Mouse (Mus musculus) lung, postnatal 4 days (tissue): ENCODE measurements at regions not wholly inside any gene's neighbourhood (a gene's known extent, or its start where the extent isn't known, plus 50 kb on each side); places are given as distances from the start of the nearest gene placed in this dataset.

Experiments used
- DNase-seq, 2 experiments: peaks; one replicate each; pipeline ENCODE4 v3.0.0; 2021

DNA sequence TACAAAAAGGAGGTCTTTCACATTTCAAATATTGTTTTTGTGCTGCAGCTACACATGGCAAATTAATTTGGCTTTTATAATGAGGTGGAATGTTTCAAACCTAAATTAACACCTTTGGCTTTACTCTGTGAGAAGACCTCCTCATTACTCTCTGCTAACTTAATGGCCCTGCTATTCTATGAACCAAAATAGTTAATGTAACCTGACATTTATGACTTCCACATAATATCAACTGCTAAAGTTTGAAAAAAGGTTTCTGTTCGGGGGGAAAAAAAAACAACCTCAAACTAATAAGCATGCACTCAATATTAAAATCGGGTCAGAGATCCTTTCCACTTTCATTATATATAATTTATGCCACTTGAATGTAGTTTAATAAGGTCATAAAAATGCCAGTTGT lies 197.2 kb upstream of the Cep162 start:
- no peak for DNase-seq

DNA sequence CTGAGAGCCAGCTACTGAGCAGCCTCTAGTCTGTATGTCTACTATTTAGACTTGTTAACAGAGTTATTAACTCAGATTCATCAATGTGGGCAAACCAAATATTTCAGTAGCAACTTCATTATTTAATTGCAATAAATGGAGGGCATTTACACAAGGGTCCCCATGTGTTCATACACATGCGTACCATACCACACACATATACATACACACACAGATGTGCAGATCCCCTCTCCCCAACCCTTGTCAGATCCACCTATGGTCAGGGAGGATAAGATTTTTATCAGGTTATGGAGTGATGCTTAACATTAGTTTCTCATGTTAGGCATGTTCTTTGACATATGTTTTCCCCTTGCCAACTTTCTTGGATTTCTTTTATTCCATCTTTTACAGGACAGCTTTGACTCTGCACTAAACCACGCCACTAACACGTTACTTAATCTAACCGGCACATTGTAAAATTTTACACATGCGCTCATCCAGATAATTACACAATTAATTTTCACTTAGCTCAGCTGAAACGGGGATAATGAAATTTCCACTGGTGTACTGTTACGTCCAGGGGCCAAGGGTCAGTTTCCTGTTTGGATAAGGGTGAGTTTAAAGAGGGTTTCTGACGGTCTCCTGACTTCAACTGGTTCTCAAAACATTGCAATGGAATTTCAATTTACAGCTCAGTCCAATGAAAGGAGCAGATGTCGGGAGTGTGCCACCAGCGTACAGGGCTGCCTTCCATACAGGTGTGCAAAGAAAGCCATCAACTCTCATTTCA lies 188.3 kb upstream of the Cep162 start:
- DNase-seq = no peak

DNA sequence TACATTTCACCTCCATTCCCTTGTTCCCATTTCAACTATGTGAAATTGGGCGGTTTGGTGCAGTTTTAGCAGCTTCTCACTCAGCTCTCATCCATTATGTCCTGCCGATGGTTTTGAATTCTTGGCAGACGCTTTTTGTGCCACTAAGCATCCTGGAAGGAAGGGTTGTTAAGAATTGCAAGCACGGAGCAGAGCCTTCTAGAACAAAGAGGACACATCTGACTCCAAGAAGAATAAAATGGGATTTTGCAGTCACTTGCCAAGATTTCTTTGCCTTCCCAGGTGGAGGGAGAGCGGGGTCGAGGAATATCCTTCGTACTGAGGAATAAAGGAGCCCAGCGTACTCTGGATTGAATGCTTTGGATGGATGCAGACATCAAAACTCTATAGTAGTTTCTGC lies 176.7 kb upstream of the Cep162 start:
- no peak for DNase-seq

DNA sequence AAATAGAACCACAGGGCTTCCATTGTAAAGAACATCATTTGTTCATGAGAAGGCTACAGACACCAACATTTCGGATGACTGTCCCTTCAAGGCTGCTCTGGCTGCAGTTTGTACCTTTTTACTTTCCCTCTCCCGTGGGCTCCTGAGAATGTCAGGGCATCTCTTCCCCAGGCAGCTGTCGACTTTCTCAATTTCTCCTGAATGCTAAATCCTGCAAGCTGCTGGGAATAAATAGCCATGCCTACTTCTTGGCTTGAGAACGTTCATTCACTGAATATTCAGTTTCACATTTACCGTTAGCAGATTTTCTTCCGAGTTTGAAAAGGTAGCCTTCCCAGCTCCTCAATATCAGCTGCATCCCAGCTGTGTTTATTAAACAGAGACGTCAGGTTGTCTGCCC lies 176.2 kb upstream of the Cep162 start:
- no peak for DNase-seq

DNA sequence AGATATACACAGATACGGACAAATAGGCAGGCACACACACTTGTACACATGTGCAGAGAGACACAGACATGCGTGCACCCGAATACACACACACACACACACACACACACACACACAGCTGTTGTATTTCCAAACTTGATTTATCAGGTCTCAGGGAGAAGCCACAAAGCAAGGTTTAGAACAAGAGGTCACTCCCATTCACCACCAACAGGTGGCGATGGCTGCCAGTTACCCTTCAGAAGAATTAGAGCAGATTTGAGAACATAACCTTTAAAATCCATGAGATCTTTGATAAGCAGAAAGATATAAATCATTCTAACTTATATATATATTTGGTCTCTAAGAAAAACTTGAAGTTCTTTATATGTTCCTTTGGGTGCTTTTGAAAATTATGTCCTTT lies 169.9 kb upstream of the Cep162 start:
- peak in 1 of 2 experiments; percentile 23 for DNase-seq

DNA sequence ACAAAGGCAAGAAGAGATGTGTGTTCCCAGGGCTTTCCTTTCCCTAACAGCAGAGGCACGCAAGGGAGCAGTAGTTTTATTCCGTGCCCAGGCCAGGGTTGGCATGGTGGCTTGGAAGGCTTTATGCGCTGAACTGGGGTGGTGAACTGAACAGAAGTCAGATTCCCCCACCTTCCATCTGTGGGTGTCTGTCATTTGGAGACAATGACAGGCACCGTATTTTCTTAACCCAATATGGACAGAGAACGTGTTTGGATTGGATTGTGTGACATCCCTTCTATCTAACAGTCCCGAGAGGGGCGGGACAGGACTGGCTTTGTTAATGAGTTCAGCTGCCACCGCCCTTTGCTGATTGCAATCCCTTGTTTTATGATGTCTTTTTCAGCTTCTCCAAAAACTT lies 165.8 kb upstream of the Cep162 start:
- no peak for DNase-seq

DNA sequence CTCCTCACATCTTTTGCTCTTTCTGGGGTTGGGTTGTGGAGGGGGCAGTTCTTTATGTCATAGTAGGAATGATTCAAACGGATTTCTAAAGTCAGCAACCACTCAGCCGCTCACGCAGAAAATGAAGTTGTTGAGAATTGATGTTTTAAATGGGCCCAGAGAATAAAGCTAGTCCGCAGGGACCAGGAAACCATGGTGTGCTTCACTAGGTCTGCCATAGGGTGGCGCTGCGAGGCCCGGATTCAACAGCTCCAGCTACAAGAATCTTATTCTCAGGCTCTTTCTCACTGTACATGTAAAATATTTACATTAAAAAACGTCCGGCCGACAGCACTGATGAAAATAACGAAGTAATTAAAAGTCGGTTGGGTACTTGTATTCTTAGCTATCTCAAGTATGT lies 164.0 kb upstream of the Cep162 start:
- peak; percentile 30 to 43 for DNase-seq

DNA sequence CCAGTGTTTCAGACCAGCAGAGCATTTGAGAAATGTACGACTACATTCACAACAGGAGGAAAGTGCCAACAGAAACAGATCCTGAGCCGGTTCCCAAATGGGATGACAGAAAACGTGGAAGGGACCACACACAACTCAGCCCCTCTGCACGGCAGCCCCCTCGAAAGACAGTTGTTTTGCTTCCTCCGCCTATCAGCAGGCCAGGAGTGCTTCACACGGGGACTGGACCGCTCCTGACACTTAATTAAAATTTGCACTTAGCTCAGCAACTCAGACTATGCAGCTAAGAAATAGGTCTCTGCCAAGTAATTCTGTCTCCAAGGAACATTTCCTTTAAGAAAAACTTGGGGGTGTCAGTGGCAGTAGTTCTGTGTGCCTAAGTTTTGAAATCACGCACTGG lies 157.6 kb upstream of the Cep162 start:
- DNase-seq = no peak

DNA sequence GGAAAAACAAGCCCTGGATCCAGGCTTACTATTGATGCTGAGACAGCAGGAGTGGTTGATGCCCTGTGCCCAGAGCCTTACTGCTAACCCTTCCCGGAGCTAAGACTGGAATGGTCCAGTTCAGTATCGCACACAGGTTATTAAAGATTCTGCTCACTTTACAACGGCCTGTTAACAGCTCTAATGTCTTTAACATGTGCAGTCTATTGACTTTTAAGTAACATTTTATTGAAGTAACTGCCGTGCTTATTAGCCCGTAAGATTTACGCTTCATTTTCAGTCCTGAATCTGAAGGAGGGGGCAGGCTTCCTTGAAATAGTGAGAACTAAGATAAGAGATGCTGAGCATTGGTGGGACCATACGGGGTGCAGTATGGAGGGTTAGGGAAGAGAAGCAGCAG lies 155.7 kb upstream of the Cep162 start:
- DNase-seq = no peak

DNA sequence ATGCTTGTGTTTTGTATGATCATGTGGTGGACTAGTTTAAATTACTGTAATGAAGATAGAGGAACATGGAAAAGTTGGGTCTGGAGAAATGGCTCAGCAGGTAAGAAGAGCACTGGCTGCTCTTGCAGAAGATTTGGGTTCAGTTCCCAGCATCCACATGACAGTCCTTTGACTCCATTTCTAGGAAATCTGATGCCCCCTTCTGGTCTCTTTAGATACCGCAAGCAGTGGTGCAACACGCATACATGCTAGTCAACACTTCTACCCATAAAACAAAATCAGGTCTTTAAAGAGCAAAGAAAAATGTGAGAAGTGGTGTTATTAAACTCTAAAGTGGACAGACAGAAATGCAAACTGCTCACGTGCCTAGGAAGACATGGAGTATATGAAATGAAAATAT lies 154.4 kb upstream of the Cep162 start:
- DNase-seq = no peak

DNA sequence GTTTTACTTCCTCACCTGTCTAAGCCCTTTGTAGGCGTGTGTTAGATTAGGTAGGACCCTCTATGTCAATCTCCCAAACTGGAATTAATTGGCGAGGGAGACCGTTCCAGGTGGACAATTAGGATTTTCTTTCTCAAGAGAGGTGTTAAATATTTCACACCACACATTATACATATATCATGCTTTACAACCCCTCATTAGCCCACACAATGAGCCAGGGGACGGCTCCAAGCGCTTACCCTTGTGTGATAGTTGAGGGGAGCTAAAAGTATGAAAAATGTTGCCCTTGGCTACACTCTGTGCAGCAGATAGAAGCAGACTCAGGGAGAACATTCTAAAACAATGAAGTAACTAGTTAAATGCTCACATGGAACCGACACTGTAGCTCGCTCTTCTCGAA lies 153.5 kb upstream of the Cep162 start:
- no peak for DNase-seq

DNA sequence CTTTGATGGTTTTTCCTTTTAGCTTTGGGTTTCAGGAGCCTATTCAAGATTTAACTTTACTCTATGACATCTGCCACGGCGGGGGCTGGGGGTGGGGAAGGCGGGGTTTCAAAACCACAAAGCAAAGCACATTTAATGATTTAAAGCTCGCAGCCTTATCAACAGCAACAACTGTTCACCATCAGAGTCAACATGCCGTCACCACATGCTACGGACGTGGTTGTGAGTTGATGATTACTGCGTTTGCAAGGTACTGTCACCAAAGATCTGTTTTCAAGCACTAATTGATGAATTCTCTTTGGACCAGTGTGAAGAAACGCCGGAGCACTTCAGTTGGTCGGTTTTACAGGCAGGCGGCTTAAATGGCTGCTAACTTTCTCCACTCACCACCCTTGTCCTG lies 151.1 kb upstream of the Cep162 start:
- DNase-seq = no peak

DNA sequence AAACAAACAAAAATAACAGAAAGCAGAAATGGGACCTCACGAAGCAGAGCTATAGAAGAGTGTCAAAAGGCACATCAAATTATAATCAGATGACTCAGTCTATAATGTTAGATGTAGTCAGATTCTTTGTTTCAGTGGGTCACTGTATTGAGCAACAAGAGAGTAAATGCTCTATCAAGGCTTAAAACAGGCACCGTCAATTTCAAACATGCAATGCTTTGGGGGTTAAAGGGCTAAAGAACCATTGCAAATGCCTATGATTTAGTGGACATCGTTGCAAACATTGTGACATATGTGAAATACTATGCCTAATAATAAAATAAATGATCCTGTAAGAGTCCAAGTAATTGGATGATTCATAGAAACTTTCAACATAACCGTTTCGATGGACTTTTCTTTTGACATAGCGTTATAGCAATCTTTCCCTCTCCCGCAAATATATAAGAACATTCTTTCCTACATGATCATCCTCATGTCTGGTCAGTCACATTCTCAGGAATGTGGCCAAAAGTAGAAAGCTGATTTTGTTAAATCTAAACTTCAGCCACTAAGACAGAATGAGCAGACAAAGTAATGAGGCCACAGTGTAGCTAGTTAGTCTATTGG lies 149.9 kb upstream of the Cep162 start:
- no peak for DNase-seq

DNA sequence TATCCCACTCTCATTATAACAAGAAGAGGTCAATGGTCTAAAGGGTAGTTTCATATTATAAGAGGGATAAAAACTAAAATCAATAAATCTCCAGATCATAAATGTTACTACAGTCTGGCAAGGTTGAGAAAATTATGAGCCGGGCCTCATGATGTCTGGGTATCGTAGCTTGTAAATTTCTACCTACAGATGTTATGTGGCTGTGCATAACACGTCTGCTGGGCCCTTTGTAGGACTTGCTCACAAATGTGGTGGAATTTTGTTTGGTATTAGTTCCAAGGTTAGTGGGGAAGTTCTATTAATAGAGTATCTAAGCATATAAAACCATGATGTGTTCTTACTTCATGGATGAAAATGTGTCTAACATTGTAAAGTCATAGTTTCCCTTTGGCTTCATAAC lies 146.7 kb upstream of the Cep162 start:
- DNase-seq = no peak

DNA sequence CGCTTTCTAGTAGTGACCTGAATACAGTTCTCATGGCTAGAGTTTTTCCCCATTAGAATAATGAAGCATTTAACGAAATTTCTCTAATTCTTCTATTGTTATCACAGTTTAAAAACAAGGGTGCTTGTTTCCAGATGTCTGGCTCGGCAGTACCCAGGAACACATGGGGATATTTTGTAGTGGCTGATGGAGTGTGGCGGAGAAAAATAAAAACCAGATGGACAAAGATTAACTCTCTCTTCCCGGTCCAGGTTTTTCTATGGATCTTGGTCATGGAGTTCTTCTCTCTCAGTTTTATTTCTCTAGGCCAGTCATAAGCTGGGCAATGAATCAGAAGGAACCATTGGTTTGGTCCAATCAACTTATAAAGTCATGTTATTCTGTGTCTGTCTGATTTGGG lies 132.2 kb upstream of the Cep162 start:
- no peak for DNase-seq

DNA sequence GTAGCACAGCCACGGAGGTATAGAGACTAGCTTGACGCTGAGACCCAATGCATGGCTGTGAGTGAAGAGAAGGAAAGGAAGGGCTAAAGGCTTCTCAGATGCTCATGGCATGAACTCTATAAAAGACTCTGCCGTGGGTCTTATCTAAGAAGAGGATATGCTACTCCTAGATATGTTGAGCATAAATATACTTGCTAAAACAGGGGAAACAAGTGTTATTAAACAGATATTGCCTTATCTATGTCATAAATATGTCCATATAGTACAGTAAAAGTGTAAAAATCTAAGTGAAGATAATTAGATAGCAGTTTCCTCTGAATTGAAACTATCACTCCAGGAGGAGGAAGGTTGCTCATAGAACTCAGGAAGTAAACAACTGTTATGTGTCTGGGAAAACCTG lies 128.2 kb upstream of the Cep162 start:
- DNase-seq = no peak

DNA sequence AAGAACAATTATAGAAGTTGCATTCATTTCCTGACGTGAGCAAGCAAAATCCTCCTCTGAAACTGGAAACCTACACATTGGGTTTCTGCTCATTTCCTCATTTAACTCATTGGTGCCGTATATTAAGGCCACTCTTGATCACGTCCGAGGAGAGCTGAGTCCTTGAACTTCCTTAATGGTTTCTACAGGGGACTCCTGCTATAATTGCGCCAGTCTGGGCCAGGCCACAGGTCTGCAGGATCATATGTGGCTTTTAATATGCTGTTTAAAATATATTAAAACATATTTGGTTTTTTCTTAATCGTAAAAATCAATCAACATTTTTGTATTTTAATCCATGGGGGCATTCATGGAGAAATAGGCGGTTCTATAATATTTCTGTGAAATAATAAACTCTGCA lies 122.6 kb upstream of the Cep162 start:
- DNase-seq = no peak

DNA sequence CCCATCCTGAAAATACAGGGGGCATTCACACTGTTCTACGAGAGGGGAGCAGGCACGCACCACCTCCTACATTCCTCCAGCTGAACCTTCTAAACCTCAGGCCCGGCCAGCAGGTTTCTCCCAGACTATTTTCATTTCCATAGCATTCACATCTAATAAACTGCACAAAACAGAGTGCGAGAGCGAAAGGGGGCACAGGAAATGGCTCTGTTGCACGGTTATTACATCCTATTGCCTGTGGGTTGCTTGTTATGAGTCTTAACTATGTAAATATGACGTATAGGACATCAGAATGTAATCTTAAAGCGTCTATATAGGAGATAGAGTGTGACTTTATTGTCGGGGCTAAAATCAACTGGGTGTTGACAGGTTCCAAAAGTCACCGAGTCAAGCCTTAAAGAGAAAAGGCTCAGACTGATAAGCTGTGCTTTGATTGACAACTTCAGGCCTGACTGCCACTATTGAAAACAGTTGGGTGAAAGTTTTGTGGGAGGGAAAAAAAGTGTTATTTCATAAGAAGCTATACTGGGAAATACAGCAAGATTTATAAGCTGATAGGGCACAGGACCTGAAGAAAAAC lies 121.5 kb upstream of the Cep162 start:
- no peak for DNase-seq

DNA sequence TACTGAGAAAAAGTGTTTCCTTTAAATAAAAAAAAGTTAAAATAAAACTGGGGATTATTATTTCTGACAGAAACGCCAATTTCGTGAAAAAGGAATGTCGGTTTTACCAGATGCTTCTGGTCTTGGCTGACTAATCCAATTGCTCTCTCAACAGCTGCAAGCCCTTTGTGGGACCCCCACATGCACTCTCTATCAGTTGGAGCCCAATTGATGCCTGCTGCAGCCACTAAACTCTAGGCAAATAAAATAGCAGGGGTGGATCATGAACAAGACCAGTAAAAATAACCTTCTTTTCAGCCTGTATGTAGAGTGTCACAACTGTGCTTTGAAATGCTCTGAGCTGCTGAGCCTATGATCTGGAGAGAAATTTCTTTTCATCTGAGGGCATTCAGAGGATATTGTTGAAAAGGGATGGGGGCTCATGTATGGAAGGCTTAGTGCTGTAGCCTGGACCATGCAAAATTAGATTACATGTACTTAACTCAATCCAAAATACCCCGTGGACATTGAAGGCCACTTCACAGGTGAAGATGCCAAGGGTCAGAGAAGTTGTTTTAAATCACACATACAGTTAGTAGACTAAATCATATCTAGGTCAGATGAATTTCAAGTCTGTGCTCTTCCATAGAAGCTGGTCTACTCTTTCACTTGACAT lies 117.0 kb upstream of the Cep162 start:
- no peak for DNase-seq

DNA sequence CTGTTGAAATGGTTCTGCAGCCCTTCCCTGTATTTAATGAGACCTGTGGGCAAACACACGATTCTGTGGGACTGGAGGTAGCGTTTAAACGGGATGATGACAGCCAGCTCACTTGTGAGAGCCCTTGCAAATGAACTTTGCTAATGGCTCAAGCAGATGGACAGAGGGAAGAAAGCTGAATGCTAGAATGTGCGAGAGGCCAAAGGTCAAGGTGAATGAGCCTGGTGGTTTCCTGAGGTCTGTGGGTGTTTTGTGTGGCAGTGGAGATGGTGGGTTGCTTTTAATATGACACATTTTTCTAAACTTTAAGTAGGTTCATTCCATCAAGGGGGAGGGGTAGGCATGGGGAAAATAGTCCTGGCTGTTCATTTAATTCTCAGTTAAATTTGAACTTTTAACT lies 113.7 kb upstream of the Cep162 start:
- DNase-seq = no peak

DNA sequence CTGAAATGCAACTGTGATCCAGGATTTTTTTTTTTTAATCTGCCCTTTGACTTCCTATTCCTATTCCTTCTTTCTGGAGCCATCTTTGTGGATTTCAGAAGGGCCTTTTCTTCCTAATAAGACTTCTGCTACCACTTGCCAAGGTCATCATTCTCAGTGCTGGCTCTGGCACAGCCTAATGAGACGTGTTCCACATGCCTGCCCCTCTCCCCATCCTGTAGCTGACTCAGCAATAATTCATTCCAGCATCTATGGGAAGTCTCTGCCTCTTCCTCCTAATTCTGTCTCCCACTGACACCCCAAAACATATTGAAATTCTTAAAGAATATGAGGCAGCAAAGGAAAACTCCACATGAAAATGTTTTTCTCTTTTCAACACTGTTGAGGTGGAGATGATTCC lies 91.7 kb upstream of the Cep162 start:
- DNase-seq = no peak

DNA sequence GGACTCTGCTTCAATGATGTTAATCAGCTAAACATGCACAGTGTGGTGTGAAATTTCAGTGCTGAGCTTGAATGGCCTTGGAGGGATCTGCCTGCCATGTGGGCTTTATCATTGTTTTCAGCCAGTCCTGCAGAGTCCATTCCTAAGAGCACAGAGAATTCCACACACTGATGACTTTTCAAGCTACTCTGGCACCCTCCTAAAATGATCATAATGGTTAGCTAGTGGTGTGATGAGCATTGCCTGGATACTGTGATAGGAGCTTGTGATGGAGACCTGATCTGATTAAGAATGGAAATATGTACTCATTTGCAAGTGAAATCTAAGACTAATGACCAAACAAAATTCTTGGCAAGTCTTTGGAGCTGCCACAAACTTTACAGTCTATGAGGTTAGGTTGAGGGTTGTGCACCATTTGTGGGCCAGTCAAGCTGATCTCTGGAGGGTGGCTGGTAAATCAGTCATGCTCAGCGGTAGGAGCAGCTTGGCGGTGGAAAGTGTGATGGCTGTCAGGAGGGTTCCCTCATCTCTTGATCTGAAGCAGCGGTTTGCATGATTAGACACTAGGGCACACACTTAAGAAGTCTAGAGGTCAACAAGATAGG lies 91.0 kb upstream of the Cep162 start:
- no peak for DNase-seq

DNA sequence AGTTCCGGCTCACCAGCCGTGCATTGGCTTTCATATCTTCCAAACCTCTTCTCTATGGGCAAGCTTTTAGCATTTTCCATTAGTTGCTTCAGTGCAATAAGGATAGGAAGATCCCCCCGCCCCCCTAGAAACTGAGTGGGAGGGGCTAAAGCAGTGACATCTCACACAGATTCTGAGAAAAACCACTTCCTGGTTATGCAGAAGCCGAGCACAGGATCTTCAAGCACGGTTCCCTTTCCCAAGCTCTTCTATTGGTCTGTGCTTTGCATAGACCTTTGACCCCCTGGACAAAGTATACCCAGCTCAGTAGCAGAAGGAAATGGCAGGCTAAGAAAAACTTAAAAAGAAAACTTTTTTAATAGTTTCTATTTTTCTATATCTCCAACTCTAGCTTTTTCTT lies 86.1 kb upstream of the Cep162 start:
- no peak for DNase-seq
